Mouse (Mus musculus) heart, postnatal 0 days (tissue): Measurements from ENCODE around the gene P2rx5.

Experiments used
- CTCF ChIP-seq: IDR thresholded peaks from 2 replicates; pipeline ENCODE4 v1.5.1; 2016; ENCODE audit warnings: antibody characterized with exemption, control low read depth, low read depth
- EP300 ChIP-seq: IDR thresholded peaks from 2 replicates; pipeline ENCODE4 v1.6.1; 2016; ENCODE audit warnings: antibody characterized with exemption, low read depth

DNA sequence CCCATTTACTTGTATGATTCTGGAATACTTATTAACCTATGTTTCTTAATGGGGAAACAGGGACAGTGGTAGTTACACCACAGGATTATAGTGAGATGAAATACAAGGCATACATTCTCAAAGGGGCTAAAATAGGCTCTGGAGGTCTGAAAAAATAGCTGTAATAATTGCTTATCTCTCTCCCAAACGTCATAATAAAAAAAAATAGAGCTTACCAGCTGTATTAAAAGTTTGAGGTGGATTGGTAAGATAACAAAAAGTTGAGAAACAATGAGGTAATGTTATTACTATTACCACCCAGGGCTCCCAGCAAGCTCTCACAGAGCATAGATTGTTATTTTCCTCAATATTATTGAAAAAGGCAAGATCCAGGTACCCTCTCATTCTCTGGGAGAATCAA, 38.0 kb downstream of the P2rx5 start:
- TF ChIP-seq CTCF (no peak), EP300 (no peak)
